Mouse (Mus musculus): ENCODE results near the gene Rnasek.

The Rnasek gene

GRCm38 (mm10) chr11:70235254-70235900, 4.3 kb downstream of the Rnasek start:
- peak; percentile 64 to 69 for DNase-seq

- no peak for DNase-seq
Observed at GRCm38 (mm10) chr11:70234497-70234896, 5.1 kb downstream of the Rnasek start.

GRCm38 (mm10) chr11:70234037-70234436, 5.6 kb downstream of the Rnasek start:
- peak; percentile 26 to 44 for DNase-seq

GRCm38 (mm10) chr11:70233016-70233415, 6.6 kb downstream of the Rnasek start:
- peak in 1 of 2 experiments; percentile 22 for DNase-seq

- DNase-seq, result peak; percentile 33 to 66
Observed at GRCm38 (mm10) chr11:70232546-70232945, 7.1 kb downstream of the Rnasek start.

- DNase-seq, result peak; percentile 79 to 91
Observed at GRCm38 (mm10) chr11:70230239-70230727, 9.4 kb downstream of the Rnasek start.

- DNase-seq, result peak; percentile 16 to 72
Observed at GRCm38 (mm10) chr11:70229260-70230010, 10.2 kb downstream of the Rnasek start, which contains the start of gene Bcl6b. Gene Bcl6b (minus strand): TSS chr11:70229798.

GRCm38 (mm10) chr11:70228828-70229227, 10.8 kb downstream of the Rnasek start:
- peak; percentile 89 to 95 for DNase-seq

GRCm38 (mm10) chr11:70227661-70228245, 11.9 kb downstream of the Rnasek start:
- DNase-seq, result no peak

- DNase-seq, result no peak
Observed at GRCm38 (mm10) chr11:70227126-70227525, 12.5 kb downstream of the Rnasek start.

- DNase-seq, result peak in 1 of 2 experiments; percentile 75
Observed at GRCm38 (mm10) chr11:70226602-70226890, 13.1 kb downstream of the Rnasek start.

- DNase-seq, result peak in 1 of 2 experiments; percentile 42
Observed at GRCm38 (mm10) chr11:70225798-70226601, 13.6 kb downstream of the Rnasek start.

GRCm38 (mm10) chr11:70223724-70224123, 15.9 kb downstream of the Rnasek start:
- peak in 1 of 2 experiments; percentile 66 for DNase-seq

GRCm38 (mm10) chr11:70221603-70222500, 17.8 kb downstream of the Rnasek start:
- DNase-seq, result peak; percentile 68 to 79

GRCm38 (mm10) chr11:70220731-70221602, 18.7 kb downstream of the Rnasek start, which contains the start of gene Slc16a13:
Gene Slc16a13 (minus strand): TSS chr11:70221064.
- DNase-seq, result peak; percentile 98 to 99

- DNase-seq, result peak in 1 of 2 experiments; percentile 57
Observed at GRCm38 (mm10) chr11:70220323-70220722, 19.3 kb downstream of the Rnasek start.

GRCm38 (mm10) chr11:70219873-70220272, 19.8 kb downstream of the Rnasek start:
- no peak for DNase-seq

GRCm38 (mm10) chr11:70218741-70219470, 20.7 kb downstream of the Rnasek start:
- DNase-seq, result peak in 1 of 2 experiments; percentile 44

- peak; percentile 72 to 83 for DNase-seq
Observed at GRCm38 (mm10) chr11:70218039-70218438, 21.6 kb downstream of the Rnasek start.

- DNase-seq, result no peak
Observed at GRCm38 (mm10) chr11:70216103-70216502, 23.5 kb downstream of the Rnasek start.
